ENCODE assay signal across 9 mouse cellular contexts in genomic region chr13:41466616-41467015, GRCm38 (mm10). TPM values are rescaled to one million over a fixed set of nuclear protein-coding genes. Genes with fewer than 3 reads are reported as not detected.
DNase-seq lines count a peak whose midpoint lies in the region; ATAC-seq and TF ChIP-seq lines count a peak whose summit lies in the region.
"Had no signal": no experiment of that assay in that cellular context is flagged by ENCODE, and none has a peak within 500 bp of the region (broad histone marks: within the 10 kb centered on the region; RNA-seq: fewer than 3 reads in every experiment).

No protein-coding gene starts in this region.

- peak overlapping the region; percentile 100 for H3K27ac ChIP-seq in kidney, adult 2 months (ENCODE audit: insufficient read depth, low read depth, low read length)
- peak overlapping the region; percentile 99 for H3K27ac ChIP-seq in brown adipose tissue, adult 24 weeks (replicated peaks; ENCODE audit: low read depth, low read length)
- peak overlapping the region; percentile 85 for H3K27ac ChIP-seq in macrophage
- H3K27ac ChIP-seq in midbrain, postnatal 0 days (ENCODE audit: low read depth, low read length): no peak overlapping the region
- H3K27ac ChIP-seq: liver, embryonic 14.5 days had no signal

- H3K4me2 ChIP-seq in midbrain, postnatal 0 days (ENCODE audit: low read depth, low read length, poor library complexity, severe bottlenecking): no peak overlapping the region

- no peak for TF ChIP-seq POLR2A in kidney, adult 2 months (IDR thresholded peaks at IDR 0.05; ENCODE audit: low read depth, low read length)

- TF ChIP-seq CTCF in kidney, adult 2 months (conservative IDR thresholded peaks at IDR 0.05; ENCODE audit: insufficient read depth, insufficient read length, low read depth, low read length): no peak
- TF ChIP-seq CTCF in midbrain, postnatal 0 days (IDR thresholded peaks at IDR 0.05): no peak

- peak; percentile 46 for DNase-seq in kidney, adult 2 months
- DNase-seq in kidney, adult 11 months: no peak
- peak; percentile 45 to 48 for DNase-seq in heart, postnatal 10 days
- DNase-seq in urinary bladder, adult 2 months (ENCODE audit: low spot score): no peak
- no peak for DNase-seq in midbrain, postnatal 0 days (ENCODE audit: low spot score)
- no peak for DNase-seq in adrenal gland, adult 8-10 months

- no peak overlapping the region for H3K4me3 ChIP-seq in kidney, adult 2 months (ENCODE audit: insufficient read depth, low read depth, low read length)
- H3K4me3 ChIP-seq in brown adipose tissue, adult 24 weeks (ENCODE audit: insufficient read depth, low read depth, low read length): no peak overlapping the region
- H3K4me3 ChIP-seq in macrophage (ENCODE audit: inconsistent target): no peak overlapping the region
- no peak overlapping the region for H3K4me3 ChIP-seq in midbrain, postnatal 0 days (ENCODE audit: low read depth, low read length)

- intact Hi-C loops in heart, postnatal 10 days (cut with DNase I): loop anchor here (2.0 to 5.0 kb wide), 2 partner anchors 108 to 164 kb away; no protein-coding TSS in a partner anchor

- no peaks in the 10 kb centered on the region for H3K27me3 ChIP-seq in kidney, adult 2 months (replicated peaks; ENCODE audit: control insufficient read depth, insufficient read depth, low read length)
- H3K27me3 ChIP-seq in midbrain, postnatal 0 days (ENCODE audit: insufficient read depth, low read length): no peaks in the 10 kb centered on the region

- WGBS in kidney, adult 2 months: 65% methylated on average over 4 of the region's 4 CpGs
- WGBS in macrophage (ENCODE audit: missing documents): 6% methylated on average over 4 of the region's 4 CpGs
- WGBS in midbrain, postnatal 0 days: 92% methylated on average over 4 of the region's 4 CpGs

- H3K9ac ChIP-seq in midbrain, postnatal 0 days (replicated peaks; ENCODE audit: low read length, poor library complexity, severe bottlenecking): no peak overlapping the region
- H3K9ac ChIP-seq: liver, embryonic 14.5 days had no signal

- no peaks in the 10 kb centered on the region for H3K36me3 ChIP-seq in kidney, adult 2 months (ENCODE audit: control insufficient read depth, insufficient read depth, low read length)
- no peaks in the 10 kb centered on the region for H3K36me3 ChIP-seq in macrophage (ENCODE audit: inconsistent target)
- no peaks in the 10 kb centered on the region for H3K36me3 ChIP-seq in midbrain, postnatal 0 days (ENCODE audit: insufficient read depth, low read length)

- H3K4me1 ChIP-seq in kidney, adult 2 months (ENCODE audit: control insufficient read depth, insufficient read depth, low read length): 0 out of 2 replicates have a peak, but pooled peaks cover 2% of the 10 kb centered on the region
- peaks cover 19% of the 10 kb centered on the region for H3K4me1 ChIP-seq in brown adipose tissue, adult 24 weeks (ENCODE audit: control insufficient read depth, insufficient read depth, insufficient read length, low read length)
- H3K4me1 ChIP-seq in midbrain, postnatal 0 days (ENCODE audit: insufficient read depth, low read length): no peaks in the 10 kb centered on the region

- no peak for ATAC-seq in midbrain, postnatal 0 days (ENCODE audit: low FRiP score)

- H3K9me3 ChIP-seq in midbrain, postnatal 0 days (ENCODE audit: low read length): no peaks in the 10 kb centered on the region

- no peaks in the 10 kb centered on the region for H3K79me2 ChIP-seq in macrophage (ENCODE audit: inconsistent target)

RNA-seq across cellular contexts. Expression of gene Nedd9, which starts 20.5 kb away (rescaled TPM):
- polyA plus RNA-seq in kidney, adult 2 months (2012; rRNA removed): 24.0 and 24.7 TPM in 2 replicates
- 4.9 and 7.5 TPM in 2 replicates for polyA plus RNA-seq in brown adipose tissue, adult 24 weeks (2012; ENCODE audit: insufficient read depth, insufficient read length, missing spikeins)
- 10 to 100 TPM; 38.5 to 40.9 TPM for total RNA-seq in heart, postnatal 10 days (2021)
- total RNA-seq in macrophage (2018; cell fraction: chromatin; rRNA removed): 10 to 100 TPM in 8 of 26 experiments, 1 to 10 TPM in 18; 1.9 to 18.5 (median 7.6) TPM
- 1 to 10 TPM; 1.3 to 5.4 (median 3.7) TPM for total RNA-seq in macrophage (2018; cell fraction: cytosol; rRNA removed)
- total RNA-seq in macrophage (2018; cell fraction: nucleus; rRNA removed): 10 to 100 TPM in 6 of 26 experiments, 1 to 10 TPM in 20; 1.9 to 16.9 (median 6.4) TPM
- polyA plus RNA-seq in macrophage (2018): 2.3 to 4.0 TPM (median 2.7 TPM) in 3 replicates
- polyA plus RNA-seq in urinary bladder, adult 2 months (2012; rRNA removed): 13.4 and 15.4 TPM in 2 replicates
- 19.7 and 20.8 TPM in 2 replicates for total RNA-seq in midbrain, postnatal 0 days (2014; rRNA removed)
- polyA plus RNA-seq in midbrain, postnatal 0 days (2015; fragmentation: Nextera tagmentation; extraction: Ambion mirVana): 7.8 and 8.2 TPM in 2 replicates
- 10 to 100 TPM; 14.0 to 30.6 (median 24.2) TPM for total RNA-seq in adrenal gland, adult 8-10 months (2022)

Comparison
In these comparisons a context has a peak if more than half of its experiments do, and no peak if none do; other contexts are left out.
1. DNase-seq: peak in kidney, adult 2 months (single experiment) and heart, postnatal 10 days (2 of 2); none in kidney, adult 11 months (single experiment), urinary bladder, adult 2 months (single experiment), midbrain, postnatal 0 days (single experiment) and adrenal gland, adult 8-10 months (single experiment).